Mouse (Mus musculus): ENCODE data around the gene Gm9944.

DNA sequence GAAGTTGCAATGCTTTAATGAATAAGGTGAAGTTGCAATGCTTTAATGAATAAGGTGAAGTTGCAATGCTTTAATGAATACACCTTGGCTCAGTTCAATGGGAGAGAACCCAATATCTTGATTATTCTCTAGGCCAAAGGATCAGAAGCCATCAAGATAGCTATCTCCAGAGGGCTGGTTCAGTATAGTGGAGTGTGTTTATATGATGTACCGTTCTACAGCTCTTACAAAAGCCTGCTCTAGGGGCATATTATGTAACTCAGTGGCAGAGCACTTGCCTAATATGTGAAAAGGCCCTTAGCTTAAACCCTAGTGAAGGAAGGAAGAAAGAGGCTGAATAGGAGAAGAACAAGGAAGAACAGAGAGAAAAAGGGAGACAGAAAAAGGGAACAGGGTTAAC is 11.5 kb downstream of the Gm9944 start:
- no peak for TF ChIP-seq CTCF (IDR thresholded peaks at IDR 0.05; ENCODE audit: control insufficient read depth, insufficient read depth, insufficient replicate concordance, low read depth, low read length)
- no peak for TF ChIP-seq POLR2A (IDR thresholded peaks at IDR 0.05; ENCODE audit: control insufficient read depth, low read depth, low read length)
